Mouse (Mus musculus) thymus, postnatal 25 days (tissue): ENCODE data around the gene Stk4.
"Not testable (repeated sequence)": the region's sequence is repeated elsewhere in the genome, so short reads cannot be mapped to it uniquely, and the experiment has no call there.

ENCODE experiments used
- DNase-seq: peaks from one replicate; pipeline ENCODE4 v3.0.0; 2022

Gene Stk4

GRCm38 (mm10) chr2:164070142-164070764 lies at the start of gene Stk4:
Gene Stk4 (plus strand): TSS chr2:164070322.
- peak; percentile 67 for DNase-seq

GRCm38 (mm10) chr2:164022104-164022503 lies 48.0 kb upstream of the Stk4 start:
- DNase-seq, result no peak

- DNase-seq, result no peak
Observed at GRCm38 (mm10) chr2:164025150-164025549, 45.0 kb upstream of the Stk4 start, which contains the start of gene Pabpc1l. Gene Pabpc1l (plus strand): TSS chr2:164025450.

- no peak for DNase-seq
Observed at GRCm38 (mm10) chr2:164031147-164031546, 39.0 kb upstream of the Stk4 start.

GRCm38 (mm10) chr2:164032973-164033372 lies 37.1 kb upstream of the Stk4 start:
- DNase-seq, result no peak

- peak; percentile 39 for DNase-seq
Observed at GRCm38 (mm10) chr2:164036520-164037019, 33.6 kb upstream of the Stk4 start.

- DNase-seq, result no peak
Observed at GRCm38 (mm10) chr2:164038407-164039028, 31.6 kb upstream of the Stk4 start.

GRCm38 (mm10) chr2:164040949-164041348 lies 29.2 kb upstream of the Stk4 start:
- DNase-seq, result no peak

- no peak for DNase-seq
Observed at GRCm38 (mm10) chr2:164041523-164041922, 28.6 kb upstream of the Stk4 start.

- DNase-seq, result peak; percentile 58
Observed at GRCm38 (mm10) chr2:164047197-164047690, 22.9 kb upstream of the Stk4 start.

GRCm38 (mm10) chr2:164053767-164054166 lies 16.4 kb upstream of the Stk4 start:
- DNase-seq, result no peak

GRCm38 (mm10) chr2:164054671-164055070 lies 15.5 kb upstream of the Stk4 start:
- peak; percentile 41 for DNase-seq

- DNase-seq, result no peak
Observed at GRCm38 (mm10) chr2:164059634-164060235, 10.4 kb upstream of the Stk4 start.

- DNase-seq, result peak; percentile 91
Observed at GRCm38 (mm10) chr2:164070765-164071436, 779 bp downstream of the Stk4 start, which contains the start of gene Tomm34. Gene Tomm34 (minus strand): TSS chr2:164071169.

- DNase-seq, result not testable (repeated sequence)
Observed at GRCm38 (mm10) chr2:164071437-164071820, 1.3 kb downstream of the Stk4 start.

- DNase-seq, result no peak
Observed at GRCm38 (mm10) chr2:164072109-164072508, 2.0 kb downstream of the Stk4 start.

GRCm38 (mm10) chr2:164073120-164073519 lies 3.0 kb downstream of the Stk4 start:
- DNase-seq, result no peak

GRCm38 (mm10) chr2:164073918-164074578 lies 3.9 kb downstream of the Stk4 start:
- peak; percentile 99 for DNase-seq

GRCm38 (mm10) chr2:164075088-164075487 lies 5.0 kb downstream of the Stk4 start:
- peak; percentile 64 for DNase-seq

GRCm38 (mm10) chr2:164076874-164077425 lies 6.8 kb downstream of the Stk4 start:
- no peak for DNase-seq

GRCm38 (mm10) chr2:164077875-164078274 lies 7.8 kb downstream of the Stk4 start:
- DNase-seq, result no peak

- peak; percentile 79 for DNase-seq
Observed at GRCm38 (mm10) chr2:164079488-164079887, 9.4 kb downstream of the Stk4 start.
